Mouse (Mus musculus): ENCODE results near the gene Sympk. TPM values are rescaled to one million over a fixed set of nuclear protein-coding genes. Genes with fewer than 3 reads are reported as not detected.

The Sympk gene
- polyA plus RNA-seq, 1 experiment from 2014 or later: 9.6 TPM

GRCm38 (mm10) chr7:18989995-18990394, 34.2 kb upstream of the Sympk start:
- no peaks in the 10 kb centered on the region for H3K36me3 ChIP-seq (ENCODE audit: control insufficient read depth, insufficient read depth, low read length)
- no peaks in the 10 kb centered on the region for H3K27me3 ChIP-seq (ENCODE audit: control insufficient read depth, insufficient read depth, low read length)
- ATAC-seq (ENCODE audit: low FRiP score, low TSS enrichment) (no peak), DNase-seq (ENCODE audit: low spot score) (no peak)
- WGBS: 11% methylated on average over 5 of the region's 5 CpGs
- no peaks in the 10 kb centered on the region for H3K9me3 ChIP-seq (ENCODE audit: control insufficient read depth, low read length)
- TF ChIP-seq EP300 (optimal IDR thresholded peaks at IDR 0.05) (no peak), CTCF (IDR thresholded peaks at IDR 0.05; ENCODE audit: low read depth) (peak; percentile 44)
- H3K4me2 ChIP-seq (replicated peaks; ENCODE audit: low read depth): peak overlapping the region; percentile 77
- no peak overlapping the region for H3K9ac ChIP-seq (ENCODE audit: low read length)
- H3K4me1 ChIP-seq (replicated peaks; ENCODE audit: control insufficient read depth, insufficient read depth): peaks cover 4% of the 10 kb centered on the region
- no peak overlapping the region for H3K27ac ChIP-seq (replicated peaks)
- no peak overlapping the region; the same call in 1 of the 2 replicates for H3K4me3 ChIP-seq (ENCODE audit: low read depth, low read length)

DNA sequence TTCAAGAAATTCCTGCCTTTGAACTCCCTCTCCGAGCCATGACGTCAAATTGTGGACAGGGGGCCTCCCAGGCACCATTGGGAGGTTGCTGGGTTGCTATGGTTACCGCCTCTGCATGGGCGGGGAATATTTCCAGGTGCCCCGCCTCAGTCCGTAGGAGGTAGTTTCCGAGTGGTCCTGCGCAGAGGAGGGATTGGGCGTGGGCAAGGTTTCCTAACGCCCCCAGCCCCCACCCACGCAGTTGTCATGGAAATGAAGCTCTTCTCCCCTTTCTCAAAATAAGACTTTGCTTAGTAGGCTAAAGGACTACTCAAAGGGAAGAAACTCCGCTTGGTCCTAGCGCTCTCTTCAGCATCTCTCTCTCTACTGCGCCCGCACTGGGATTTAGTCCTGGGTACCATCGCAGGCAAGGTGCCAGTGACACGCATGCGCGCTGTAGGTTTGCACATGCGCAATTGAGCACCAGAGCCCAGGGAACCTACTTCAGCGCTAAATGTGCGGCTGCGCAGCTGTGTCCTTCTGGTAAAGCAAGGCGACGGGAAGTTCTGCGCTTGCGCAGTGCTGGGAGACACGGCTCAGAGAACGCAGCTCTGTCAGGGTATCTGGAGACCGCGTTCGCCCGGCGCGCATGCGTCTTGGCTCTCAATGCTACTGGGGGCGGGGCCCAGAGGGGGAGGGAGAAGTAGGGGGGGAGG, 33.4 kb upstream of the Sympk start, which contains the start of gene Mypop:
Gene Mypop (plus strand): TSS at position 645 of the 695 bp plus-strand sequence.
- peak within 1 kb of the TSS; percentile 77 for H3K4me2 ChIP-seq (replicated peaks; ENCODE audit: low read depth)
- H3K9me3 ChIP-seq (ENCODE audit: control insufficient read depth, low read length): no peaks in the 10 kb centered on the region
- TF ChIP-seq EP300 (optimal IDR thresholded peaks at IDR 0.05) (no peak), CTCF (IDR thresholded peaks at IDR 0.05; ENCODE audit: low read depth) (peak; percentile 1; the same call in 1 of the 2 replicates)
- peak within 1 kb of the TSS; percentile 46 for H3K4me3 ChIP-seq (ENCODE audit: low read depth, low read length)
- H3K36me3 ChIP-seq (ENCODE audit: control insufficient read depth, insufficient read depth, low read length): no peaks in the 10 kb centered on the region
- ATAC-seq (ENCODE audit: low FRiP score, low TSS enrichment): peak; percentile 95
- peaks cover 4% of the 10 kb centered on the region for H3K4me1 ChIP-seq (replicated peaks; ENCODE audit: control insufficient read depth, insufficient read depth)
- under 1% methylated on average over 37 of the region's 37 CpGs for WGBS
- no peaks in the 10 kb centered on the region for H3K27me3 ChIP-seq (ENCODE audit: control insufficient read depth, insufficient read depth, low read length)
- no peak within 1 kb of the TSS for H3K27ac ChIP-seq (replicated peaks)
- peak within 1 kb of the TSS; percentile 57 for H3K9ac ChIP-seq (ENCODE audit: low read length)
- DNase-seq (ENCODE audit: low spot score): peak; percentile 98

GRCm38 (mm10) chr7:18991660-18992293, 32.4 kb upstream of the Sympk start:
- peak overlapping the region; percentile 57 for H3K9ac ChIP-seq (ENCODE audit: low read length)
- ATAC-seq (ENCODE audit: low FRiP score, low TSS enrichment) (no peak), DNase-seq (ENCODE audit: low spot score) (no peak)
- H3K27me3 ChIP-seq (ENCODE audit: control insufficient read depth, insufficient read depth, low read length): no peaks in the 10 kb centered on the region
- H3K36me3 ChIP-seq (ENCODE audit: control insufficient read depth, insufficient read depth, low read length): no peaks in the 10 kb centered on the region
- TF ChIP-seq EP300 (optimal IDR thresholded peaks at IDR 0.05) (no peak), CTCF (IDR thresholded peaks at IDR 0.05; ENCODE audit: low read depth) (no peak)
- H3K4me3 ChIP-seq (ENCODE audit: low read depth, low read length): peak overlapping the region; percentile 46
- WGBS: under 1% methylated on average over 59 of the region's 59 CpGs
- H3K4me2 ChIP-seq (replicated peaks; ENCODE audit: low read depth): peak overlapping the region; percentile 77
- peaks cover 4% of the 10 kb centered on the region for H3K4me1 ChIP-seq (replicated peaks; ENCODE audit: control insufficient read depth, insufficient read depth)
- no peaks in the 10 kb centered on the region for H3K9me3 ChIP-seq (ENCODE audit: control insufficient read depth, low read length)
- no peak overlapping the region for H3K27ac ChIP-seq (replicated peaks)

DNA sequence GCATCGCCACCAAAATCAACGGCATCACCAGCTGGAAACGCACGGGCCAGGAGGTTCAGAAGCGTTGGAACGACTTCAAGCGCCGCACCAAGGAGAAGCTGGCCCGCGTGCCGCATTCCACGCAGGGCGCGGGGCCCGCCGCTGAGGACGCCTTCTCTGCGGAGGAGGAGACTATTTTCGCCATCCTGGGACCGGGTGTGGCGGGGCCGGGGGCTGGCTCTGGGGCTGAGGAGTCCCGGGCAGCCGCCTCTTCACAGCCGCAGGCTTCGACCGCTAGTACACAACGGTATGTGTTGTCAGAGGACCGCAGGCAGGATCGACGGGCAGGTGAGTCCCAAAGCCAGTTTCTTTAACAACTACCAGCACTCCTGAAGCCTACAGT, 31.9 kb upstream of the Sympk start:
- Histone ChIP-seq H3K36me3 (ENCODE audit: control insufficient read depth, insufficient read depth, low read length) (no peaks in the 10 kb centered on the region), H3K9me3 (ENCODE audit: control insufficient read depth, low read length) (no peaks in the 10 kb centered on the region), H3K4me1 (replicated peaks; ENCODE audit: control insufficient read depth, insufficient read depth) (peaks cover 4% of the 10 kb centered on the region), H3K9ac (ENCODE audit: low read length) (peak overlapping the region; percentile 57), H3K27ac (replicated peaks) (no peak overlapping the region), H3K27me3 (ENCODE audit: control insufficient read depth, insufficient read depth, low read length) (no peaks in the 10 kb centered on the region), H3K4me3 (ENCODE audit: low read depth, low read length) (peak overlapping the region; percentile 46), H3K4me2 (replicated peaks; ENCODE audit: low read depth) (peak overlapping the region; percentile 77)
- no peak for TF ChIP-seq EP300 (optimal IDR thresholded peaks at IDR 0.05)
- no peak for TF ChIP-seq CTCF (IDR thresholded peaks at IDR 0.05; ENCODE audit: low read depth)
- DNase-seq (ENCODE audit: low spot score) (peak; percentile 25), ATAC-seq (ENCODE audit: low FRiP score, low TSS enrichment) (no peak)
- WGBS: 2% methylated on average over 31 of the region's 31 CpGs

- no peaks in the 10 kb centered on the region for H3K27me3 ChIP-seq (ENCODE audit: control insufficient read depth, insufficient read depth, low read length)
- no peak overlapping the region for H3K9ac ChIP-seq (ENCODE audit: low read length)
- no peaks in the 10 kb centered on the region for H3K36me3 ChIP-seq (ENCODE audit: control insufficient read depth, insufficient read depth, low read length)
- H3K9me3 ChIP-seq (ENCODE audit: control insufficient read depth, low read length): no peaks in the 10 kb centered on the region
- TF ChIP-seq CTCF (IDR thresholded peaks at IDR 0.05; ENCODE audit: low read depth) (no peak), EP300 (optimal IDR thresholded peaks at IDR 0.05) (no peak)
- DNase-seq (ENCODE audit: low spot score): no peak
- 88% methylated on average over 5 of the region's 5 CpGs for WGBS
- no peak overlapping the region for H3K27ac ChIP-seq (replicated peaks)
- H3K4me3 ChIP-seq (ENCODE audit: low read depth, low read length): no peak overlapping the region
- peaks cover 4% of the 10 kb centered on the region for H3K4me1 ChIP-seq (replicated peaks; ENCODE audit: control insufficient read depth, insufficient read depth)
- ATAC-seq (ENCODE audit: low FRiP score, low TSS enrichment): no peak
- no peak overlapping the region for H3K4me2 ChIP-seq (replicated peaks; ENCODE audit: low read depth)
Measured at GRCm38 (mm10) chr7:18993036-18993435, 31.1 kb upstream of the Sympk start.

DNA sequence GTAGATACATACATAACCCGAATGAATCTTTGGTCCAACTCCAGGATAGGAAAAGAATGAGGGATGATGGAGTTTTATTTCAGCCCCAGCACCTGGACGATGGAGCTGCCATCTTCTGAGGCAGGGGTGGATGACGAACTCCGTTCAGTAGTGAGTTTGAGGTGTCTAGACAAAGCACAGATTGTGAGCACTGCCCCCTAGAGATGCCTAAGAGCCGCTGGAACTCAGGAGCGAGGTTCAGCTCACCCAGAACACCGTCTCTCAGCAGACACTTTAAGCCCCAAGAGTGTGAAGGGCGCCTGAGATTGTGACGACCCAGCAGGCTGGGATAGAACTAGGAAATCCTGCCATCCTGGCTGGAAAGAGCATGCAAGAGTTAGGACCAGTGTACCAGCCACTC, 25.3 kb upstream of the Sympk start:
- Histone ChIP-seq H3K4me3 (ENCODE audit: low read depth, low read length) (no peak overlapping the region), H3K4me2 (replicated peaks; ENCODE audit: low read depth) (no peak overlapping the region), H3K9ac (ENCODE audit: low read length) (no peak overlapping the region), H3K9me3 (ENCODE audit: control insufficient read depth, low read length) (no peaks in the 10 kb centered on the region), H3K36me3 (ENCODE audit: control insufficient read depth, insufficient read depth, low read length) (no peaks in the 10 kb centered on the region), H3K27ac (replicated peaks) (no peak overlapping the region), H3K27me3 (ENCODE audit: control insufficient read depth, insufficient read depth, low read length) (no peaks in the 10 kb centered on the region), H3K4me1 (replicated peaks; ENCODE audit: control insufficient read depth, insufficient read depth) (peaks cover 2% of the 10 kb centered on the region; the same call in 1 of the 2 replicates)
- peak; percentile 46 for TF ChIP-seq CTCF (IDR thresholded peaks at IDR 0.05; ENCODE audit: low read depth)
- no peak for TF ChIP-seq EP300 (optimal IDR thresholded peaks at IDR 0.05)
- ATAC-seq (ENCODE audit: low FRiP score, low TSS enrichment): no peak
- 38% methylated on average over 9 of the region's 9 CpGs for WGBS
- no peak for DNase-seq (ENCODE audit: low spot score)

Data from stomach, postnatal 0 days (tissue).